Mouse (Mus musculus) gastrocnemius, postnatal 14 days (tissue): ENCODE data around the gene Cdh3. TPM values are rescaled to one million over a fixed set of nuclear protein-coding genes. Genes with fewer than 3 reads are reported as not detected.

Source experiments
- DNase-seq: peaks from one replicate; pipeline ENCODE4 v3.0.0; 2021; ENCODE audit warnings: mixed read lengths
- intact Hi-C: fragments of 180-260 bp; cut with DNase I; formaldehyde crosslinking; loops from one replicate; pipeline ENCODE4 v1.15.1; 2025; ENCODE audit warnings: low total_unique reads
- long read RNA-seq, 2 experiments: library from polyadenylated mRNA; stranded (forward); transcript quantifications; one replicate each; pipeline ENCODE4 v2.0.0; 2021
- total RNA-seq, 2 experiments: library from RNA; stranded (reverse); gene quantifications; 2 replicates each; pipeline ENCODE4 v1.2.3; 2021

Cdh3 gene
- under 1 TPM; 0.16 to 0.29 TPM for total RNA-seq
- long read RNA-seq, experiment 1, result 0 reads
- long read RNA-seq, experiment 2, result 0 reads

DNA sequence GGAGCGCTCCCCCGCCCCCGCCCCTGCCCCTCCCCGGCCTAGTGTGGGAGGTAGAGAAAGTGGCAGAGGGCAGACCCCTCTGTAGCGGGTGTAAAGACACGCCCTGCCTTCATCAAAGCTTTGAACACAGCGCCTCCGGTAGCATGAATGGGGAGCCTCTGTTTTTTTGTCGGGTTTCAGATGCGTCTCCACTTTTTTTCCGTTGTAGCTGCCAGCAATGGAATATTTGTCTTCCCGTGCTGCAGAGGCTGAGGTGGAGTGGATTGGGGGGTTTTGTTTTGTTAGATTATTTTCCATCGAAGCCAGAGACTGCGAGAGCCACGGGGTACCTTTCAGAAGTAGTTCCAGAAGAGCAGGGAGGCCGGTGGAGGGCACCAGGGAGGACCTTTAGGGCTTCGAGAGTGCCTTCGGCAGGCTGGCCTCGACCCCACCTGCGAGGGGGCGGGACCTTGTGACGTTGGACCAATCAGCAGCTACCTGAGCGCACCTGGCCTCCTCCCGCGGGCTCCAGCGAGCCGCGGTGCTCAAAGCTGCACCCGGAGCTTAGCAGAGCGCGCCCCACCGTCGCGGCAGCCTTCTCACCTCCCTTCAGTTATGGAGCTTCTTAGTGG lies at the start of gene Cdh3:
Cdh3 (plus strand) TSS at position 527 of the 611 bp plus-strand sequence.
- intact Hi-C loops, result no loop called here
- no peak for DNase-seq

DNA sequence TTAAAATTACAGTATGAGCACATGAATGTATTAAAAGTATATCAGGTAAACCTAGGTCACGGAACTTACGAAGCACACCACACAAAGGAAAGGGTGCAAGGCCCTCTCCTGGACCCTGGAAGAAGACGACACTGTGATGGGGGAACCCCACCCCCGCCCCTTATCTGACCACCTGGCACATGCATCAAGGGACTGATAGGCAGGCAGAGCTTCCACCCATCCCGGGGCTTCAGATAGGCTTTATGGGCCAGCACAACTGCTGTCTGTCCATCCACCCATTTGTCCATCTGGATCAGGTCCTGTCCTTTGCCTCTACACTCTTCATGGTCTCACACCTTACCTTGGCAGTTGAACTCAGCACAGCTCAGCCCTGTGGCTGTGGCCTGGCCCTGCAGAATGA lies 48.6 kb upstream of the Cdh3 start:
- no peak for DNase-seq
- intact Hi-C loops, result no loop called here

DNA sequence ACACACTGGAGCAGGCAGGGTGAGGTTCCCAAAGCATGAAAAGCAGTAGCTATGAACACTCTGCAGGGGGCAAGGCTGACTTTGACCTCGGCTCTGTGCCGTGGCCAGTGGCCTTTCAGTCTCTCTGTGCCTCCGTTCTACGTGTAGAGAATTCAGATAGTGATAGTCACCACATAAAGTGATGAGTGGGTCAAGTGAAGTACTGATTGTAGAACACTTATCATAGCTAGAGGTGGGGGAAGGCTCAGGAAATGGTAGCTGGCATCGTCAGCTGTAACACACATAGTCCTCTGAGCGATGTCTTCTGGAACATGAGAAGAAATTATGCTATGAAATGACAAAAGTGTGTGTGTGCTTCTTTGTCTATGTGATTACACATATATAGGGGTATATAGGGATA lies 46.9 kb upstream of the Cdh3 start:
- no peak for DNase-seq
- intact Hi-C loops, result no loop called here

DNA sequence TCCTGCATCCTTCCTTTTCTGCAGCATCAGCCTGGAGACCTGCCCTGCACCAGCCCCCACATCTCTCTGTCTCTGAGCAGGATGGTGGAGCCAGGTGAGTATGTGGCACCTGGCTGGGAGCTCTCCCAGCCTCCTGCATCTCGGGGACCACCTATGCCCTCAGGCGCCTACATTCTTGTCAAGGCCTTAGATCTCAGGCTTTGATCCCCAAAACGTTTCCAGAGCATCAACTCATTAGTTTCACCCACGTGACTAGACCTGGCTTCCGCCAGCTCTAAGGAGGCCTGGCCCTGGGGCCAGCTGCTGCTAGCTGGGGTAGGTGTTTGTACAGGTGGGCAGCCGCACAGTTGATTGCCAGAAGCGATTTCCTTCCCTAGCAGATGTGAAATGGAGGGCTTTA lies 41.2 kb upstream of the Cdh3 start:
- intact Hi-C loops, result no loop called here
- no peak for DNase-seq

DNA sequence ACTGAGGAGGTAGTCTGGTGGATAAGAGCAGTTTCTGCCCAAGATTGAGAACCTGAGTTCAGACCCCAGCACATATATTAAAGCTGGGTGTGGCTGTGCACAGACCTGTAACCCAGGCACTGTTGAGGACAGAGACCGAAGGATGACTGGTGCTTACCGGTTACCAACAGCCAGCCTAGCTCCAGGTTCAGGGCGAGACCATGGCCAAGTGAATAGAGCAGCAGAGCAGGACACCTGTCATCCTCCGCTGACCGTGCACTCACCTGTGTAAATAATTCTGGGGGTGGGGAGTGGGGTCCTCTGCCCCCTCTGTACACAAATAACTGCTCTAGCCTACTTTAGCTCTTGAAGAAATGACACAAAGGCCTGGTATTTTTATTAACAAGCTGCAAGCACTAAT lies 36.7 kb upstream of the Cdh3 start:
- intact Hi-C loops, result no loop called here
- no peak for DNase-seq

DNA sequence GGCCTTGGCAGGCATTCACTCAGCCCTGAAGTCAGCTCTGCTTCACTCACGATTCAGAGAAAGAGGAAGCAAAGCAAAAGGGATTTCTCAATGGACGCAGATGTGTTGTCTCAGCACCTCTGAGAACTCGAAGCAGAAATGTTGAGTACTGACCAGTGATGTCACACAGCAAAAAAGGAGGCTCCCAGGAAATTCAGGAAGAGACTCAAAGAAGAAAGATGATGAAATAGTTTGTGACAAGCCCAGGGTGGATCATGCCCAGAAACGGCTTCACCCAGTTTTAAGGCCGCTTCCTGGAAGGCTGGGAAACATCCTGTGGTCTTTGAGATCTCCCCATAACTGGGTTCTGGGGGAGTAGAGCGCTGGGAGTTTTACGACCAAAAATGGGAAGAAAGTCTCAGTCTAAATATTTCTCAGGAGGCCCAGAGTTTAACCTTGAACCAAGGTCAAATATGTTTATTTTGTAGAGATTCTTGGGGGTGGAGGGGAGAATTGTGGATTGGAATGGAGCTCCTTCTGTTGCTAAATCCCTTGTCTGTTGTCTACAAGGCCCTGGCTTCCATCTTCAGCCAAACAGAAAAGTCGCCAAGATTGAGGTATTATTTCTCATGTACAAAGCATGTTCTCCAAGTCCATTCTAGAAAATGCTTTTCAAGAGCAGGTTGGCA lies 10.5 kb upstream of the Cdh3 start, which contains the start of gene 6030452D12Rik:
6030452D12Rik (plus strand) TSS at position 505 of the 668 bp plus-strand sequence.
- intact Hi-C loops, result no loop called here
- DNase-seq, result no peak

DNA sequence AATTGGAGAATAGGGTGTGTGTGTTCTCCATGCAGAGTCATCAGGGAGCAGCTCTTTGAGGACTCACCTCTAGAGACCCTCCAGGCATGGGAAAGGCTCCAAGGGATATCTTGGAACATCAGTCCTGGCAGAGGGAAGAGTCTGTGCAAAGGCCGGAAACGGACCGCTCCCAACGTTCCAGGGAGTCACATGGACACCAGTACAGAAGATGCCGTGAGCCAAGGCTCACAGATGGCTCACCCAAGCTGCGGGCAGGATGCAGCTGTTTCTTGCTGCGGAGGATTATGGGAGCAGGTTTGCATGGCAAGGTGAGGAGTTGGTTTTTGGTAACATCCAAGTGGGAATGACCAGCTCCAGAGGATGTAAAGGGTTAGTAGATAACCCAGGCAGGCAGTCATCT lies 6.5 kb upstream of the Cdh3 start:
- DNase-seq, result no peak
- intact Hi-C loops, result no loop called here

DNA sequence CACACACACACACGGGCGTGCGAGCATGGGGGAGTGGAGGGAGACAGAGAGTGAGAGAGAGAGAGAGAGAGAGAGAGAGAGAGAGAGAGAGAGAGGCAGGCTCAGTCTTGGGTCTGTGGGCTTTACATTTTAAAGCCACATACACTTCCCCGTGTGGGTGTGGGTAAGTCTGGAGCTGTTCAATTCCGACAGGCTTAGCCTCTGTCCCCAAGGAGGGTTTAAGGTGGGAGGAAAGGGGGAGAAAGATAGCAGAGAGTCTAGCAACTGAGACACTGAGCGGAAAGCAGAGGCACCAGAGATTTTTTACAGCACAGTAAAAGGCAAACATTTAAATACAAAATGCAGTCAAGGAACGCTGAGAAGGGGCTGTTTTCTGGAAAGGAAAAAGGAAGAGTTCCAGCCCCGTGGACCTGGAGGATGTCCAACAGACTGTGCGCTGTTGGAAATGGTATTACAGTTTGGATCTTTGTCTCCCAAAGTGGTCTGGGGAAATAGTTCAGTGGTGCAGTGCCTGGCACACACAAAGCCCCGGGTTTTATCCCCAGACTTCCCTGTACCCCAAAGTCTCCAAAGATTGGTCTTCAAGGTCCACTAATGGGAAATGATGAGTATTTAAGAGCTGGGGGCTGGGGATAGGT lies 5.2 kb upstream of the Cdh3 start:
- intact Hi-C loops, result no loop called here
- DNase-seq, result no peak

DNA sequence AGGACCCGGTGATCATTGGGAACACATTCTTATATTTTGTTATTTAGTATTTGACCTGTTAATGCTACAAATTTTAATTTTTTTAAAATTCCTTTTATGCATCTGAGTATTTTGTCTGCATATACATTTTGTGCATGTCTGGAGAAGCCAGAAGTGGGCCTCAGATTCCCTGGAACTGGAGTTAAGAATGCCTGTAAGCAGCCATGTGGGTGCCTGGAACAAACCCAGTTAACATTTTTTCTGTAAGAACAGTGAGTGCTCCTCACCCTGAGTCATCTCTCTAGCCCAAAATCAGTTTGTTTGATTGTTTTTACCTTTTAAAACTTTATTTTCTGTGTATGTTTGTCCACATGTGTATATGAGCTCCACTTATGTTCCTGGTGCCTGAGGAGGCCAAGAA lies 4.6 kb upstream of the Cdh3 start:
- intact Hi-C loops, result no loop called here
- no peak for DNase-seq

DNA sequence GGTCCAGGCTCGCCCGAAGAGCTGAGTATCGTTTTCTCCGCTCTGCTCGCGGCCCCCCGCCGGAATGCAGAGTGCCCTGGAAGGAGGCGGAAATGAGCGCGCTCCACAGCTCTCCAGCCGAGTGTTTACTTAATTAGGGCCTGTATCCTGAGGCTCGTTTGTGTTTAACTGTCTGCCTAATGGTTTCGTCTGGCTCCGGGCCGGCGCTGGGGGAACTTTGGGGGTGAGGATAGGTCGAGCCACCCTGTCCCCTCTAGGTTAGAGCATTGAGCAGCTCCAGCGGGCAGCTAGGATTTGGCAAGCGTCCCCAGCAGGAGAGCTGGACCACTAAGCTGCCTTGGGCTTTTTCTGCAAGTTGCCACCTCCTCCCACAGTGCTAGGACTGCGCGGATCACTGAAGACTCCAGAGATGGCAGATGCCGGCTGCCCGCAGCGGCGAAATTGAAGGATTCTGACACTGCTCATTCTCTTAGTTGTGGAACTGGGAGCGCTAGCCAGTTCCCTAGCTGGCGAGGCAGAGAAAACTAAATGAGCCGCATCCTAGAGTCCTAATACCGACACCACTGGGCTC lies 2.8 kb upstream of the Cdh3 start:
- DNase-seq, result no peak
- intact Hi-C loops, result no loop called here

DNA sequence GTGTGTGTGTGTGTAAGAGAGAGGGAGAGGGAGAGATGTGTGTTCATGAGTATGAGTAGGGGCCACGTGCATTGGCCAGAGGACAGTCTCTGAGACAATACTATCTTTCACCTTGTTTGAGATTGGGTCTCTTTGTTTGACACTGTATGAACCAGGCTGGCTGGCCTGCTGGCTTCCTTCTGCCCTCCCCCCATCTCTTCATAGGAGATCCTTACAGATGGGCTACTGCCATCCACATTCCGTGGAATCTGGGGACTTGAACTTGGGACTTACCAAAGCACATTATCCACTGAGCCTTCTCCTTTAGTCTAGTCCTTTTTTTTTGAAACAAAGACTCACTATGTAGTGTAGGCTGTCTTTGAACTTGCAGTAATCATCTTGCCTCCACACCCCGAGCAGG lies 2.2 kb upstream of the Cdh3 start:
- no peak for DNase-seq
- intact Hi-C loops, result no loop called here

DNA sequence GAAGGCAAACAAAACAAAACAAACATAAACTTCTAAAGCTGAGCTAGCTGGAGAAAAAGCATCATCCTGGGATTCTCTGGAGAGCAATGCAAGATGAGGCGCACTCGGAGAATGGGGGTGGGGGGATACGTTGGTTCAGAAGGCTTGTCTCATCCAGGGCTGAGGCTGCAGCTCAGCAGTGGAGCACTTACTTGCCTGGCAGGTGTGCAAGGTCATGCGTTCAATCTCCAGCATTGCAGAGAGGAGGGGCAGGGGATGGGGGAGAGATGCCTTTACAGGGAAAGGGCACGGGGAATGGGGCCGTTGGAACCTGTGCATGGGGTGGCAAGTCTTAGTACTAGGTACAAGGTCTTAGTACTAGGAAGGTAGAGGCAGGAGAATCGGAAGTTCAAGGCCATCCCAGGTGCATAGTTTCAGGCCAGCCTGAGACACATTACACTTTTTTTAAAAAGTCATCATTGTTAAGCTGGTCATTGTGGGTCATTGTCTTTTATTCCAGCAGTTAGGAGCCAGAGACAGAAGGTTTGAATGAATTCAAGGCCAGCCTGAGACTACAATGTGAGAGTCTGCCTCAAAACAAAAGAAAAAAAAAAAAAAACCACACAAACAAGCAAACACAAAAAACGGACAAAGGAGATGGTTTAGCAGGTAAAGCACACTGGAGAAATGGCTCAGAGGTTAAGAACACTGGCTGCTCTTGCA lies 1.5 kb upstream of the Cdh3 start:
- DNase-seq, result no peak
- intact Hi-C loops, result no loop called here

DNA sequence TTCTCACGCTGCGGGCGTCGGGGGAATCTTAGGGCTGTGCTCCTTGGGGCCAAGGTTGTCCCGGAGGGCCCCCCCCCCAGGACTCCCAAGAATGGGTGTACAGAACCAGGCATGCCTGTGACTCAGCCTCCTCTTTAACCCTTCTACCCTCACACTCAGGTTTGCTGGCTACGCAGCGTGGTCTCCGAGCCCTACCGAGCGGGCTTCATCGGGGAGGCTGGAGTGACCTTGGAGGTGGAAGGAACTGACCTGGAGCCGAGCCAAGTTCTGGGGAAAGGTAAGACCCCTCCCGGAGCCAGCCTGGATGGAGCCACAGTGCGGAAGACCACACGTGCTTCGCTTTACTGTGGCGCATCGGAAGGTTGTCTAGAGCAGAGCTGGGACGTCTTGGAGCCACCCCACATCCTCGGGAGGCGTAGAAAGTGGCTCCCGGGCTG lies 392 bp downstream of the Cdh3 start:
- intact Hi-C loops, result no loop called here
- no peak for DNase-seq

DNA sequence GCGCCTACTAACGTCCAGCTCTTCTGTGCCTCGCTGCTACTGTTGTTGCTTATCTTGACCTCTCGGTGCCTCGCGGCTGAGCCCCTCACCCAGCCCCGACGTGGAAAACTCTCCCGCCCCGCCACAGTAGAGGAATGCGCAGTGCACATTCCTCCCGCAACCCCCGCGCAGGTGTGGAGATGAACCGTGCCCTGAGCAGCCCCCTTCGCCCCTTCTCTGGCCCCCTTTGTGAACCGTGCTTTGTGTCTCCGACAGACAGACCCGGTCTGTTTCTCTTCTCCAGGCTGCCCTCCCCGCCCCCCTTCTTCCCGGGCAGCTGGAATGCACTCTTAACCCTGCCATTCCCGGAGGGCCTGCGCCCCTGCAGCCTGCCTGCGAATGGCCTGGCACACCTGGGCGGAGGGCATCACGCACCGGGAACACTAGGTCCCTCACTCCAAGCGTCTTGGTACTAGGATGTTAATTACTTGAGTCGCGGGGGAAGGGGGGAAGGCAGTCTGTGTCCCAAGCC lies 895 bp downstream of the Cdh3 start:
- intact Hi-C loops, result no loop called here
- DNase-seq, result peak; percentile 25

DNA sequence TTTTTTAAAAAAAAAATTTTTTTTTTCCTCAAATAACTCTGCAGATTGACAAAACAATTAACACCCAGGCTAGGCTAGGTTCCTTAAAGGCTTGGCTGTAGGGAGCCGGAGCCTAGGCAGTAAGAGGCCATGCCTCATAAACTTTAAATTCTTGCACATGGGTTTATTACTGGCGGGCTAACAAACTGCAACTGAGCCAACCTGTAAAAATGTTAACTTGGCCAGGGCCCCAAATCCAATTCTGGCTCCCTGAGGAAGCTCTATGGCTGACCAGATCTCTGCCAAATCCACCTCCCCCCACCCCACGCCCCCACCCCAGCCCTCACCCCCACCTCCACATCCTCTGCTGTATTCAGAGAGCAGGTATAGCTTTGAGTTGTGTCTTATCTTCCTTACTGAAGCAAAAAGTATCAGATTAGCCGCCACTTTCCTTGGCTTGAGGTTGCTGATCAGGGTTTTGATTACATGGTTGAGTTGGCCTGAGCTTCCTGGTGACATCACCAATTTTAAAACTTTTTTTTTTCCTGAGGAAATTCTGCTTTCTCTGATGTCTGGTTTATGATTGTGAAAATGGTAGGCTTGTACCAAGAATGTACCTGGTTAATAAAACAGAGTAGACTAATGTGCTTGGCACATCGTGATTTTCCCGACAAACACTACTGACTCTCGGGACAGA lies 1.9 kb downstream of the Cdh3 start:
- DNase-seq, result no peak
- intact Hi-C loops, result no loop called here

DNA sequence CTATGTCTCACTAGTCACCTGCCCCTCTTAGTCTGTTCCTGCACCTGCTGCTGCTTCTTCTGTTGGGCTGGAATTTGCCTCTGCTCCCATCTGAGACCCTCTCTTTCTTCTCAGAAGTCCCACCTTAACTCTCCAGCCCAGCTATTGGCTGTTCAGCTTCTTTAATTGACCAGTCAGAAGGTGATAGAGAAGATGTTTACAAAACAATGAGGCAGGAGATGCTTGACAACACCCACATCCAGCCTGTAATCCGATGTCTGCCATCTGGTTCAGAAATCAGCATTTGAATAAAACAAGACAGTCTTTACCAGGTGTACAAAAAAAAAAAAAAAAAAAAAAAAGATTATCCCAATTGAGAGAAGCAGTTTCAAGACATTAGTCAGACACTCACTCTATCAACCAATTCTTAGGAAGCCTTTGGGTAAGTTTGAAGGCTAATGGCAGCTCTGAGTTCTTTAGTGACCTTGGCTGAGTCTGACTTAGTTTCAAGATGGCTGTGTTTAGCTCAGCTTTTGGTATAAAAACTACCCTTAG lies 5.3 kb downstream of the Cdh3 start:
- intact Hi-C loops, result no loop called here
- DNase-seq, result no peak

DNA sequence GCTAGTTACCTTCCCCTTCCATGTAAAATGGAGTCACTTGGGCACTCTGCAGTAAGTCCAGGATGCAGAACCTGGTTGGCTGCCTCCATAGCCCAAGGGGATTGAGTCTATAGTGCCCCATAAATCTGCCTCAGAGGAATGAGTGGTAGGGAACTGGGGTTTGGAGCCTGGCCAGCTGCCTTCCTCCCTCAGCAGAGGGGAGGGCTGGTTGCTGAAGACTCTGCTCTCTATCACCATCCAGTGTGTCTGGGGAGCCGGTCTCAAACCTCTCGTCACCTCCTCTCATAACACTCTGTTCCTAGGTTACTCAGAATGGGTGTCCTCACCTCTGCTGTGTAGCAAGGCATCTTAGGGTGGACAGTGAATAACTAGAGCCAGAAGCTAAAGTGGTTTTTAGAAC lies 5.9 kb downstream of the Cdh3 start:
- DNase-seq, result no peak
- intact Hi-C loops, result no loop called here

DNA sequence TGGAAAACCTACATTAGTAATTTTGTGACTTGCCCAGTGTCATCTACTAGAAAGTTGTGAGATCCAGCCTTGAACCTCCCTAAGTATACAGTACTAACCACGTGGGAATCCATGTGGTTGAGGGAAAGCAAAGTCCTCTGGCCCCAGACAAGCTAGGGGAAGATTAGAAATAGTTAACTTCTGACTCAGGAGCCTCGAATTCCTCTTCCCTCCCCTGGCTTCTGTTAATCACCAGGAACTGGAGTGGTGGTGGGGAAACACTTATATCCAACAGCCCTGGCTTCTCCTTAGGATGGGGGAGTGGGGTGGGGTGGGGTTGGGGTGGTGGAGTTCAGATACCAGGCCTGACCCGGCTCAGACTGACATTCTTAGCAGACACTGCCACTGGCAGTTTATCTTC lies 8.1 kb downstream of the Cdh3 start:
- intact Hi-C loops, result no loop called here
- DNase-seq, result no peak

DNA sequence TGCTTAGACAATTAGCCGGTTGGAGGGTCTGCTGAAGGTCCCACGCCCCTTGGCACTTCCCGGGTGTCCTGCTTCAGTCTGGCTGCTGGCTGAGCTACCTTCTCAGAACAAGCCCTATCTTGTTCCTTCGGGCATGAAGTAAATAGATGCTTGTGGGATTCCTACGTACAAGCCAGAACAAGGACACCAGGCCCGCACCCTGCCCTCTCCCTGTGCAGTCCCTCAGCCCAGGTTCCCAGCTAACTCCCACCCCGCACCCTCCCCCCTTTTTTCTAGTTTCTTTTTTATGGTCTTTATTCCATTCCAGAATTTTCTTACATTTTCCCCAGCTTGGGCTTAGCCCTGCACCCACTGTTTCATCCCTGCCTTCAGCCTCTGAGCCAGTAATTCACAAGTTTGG lies 9.9 kb downstream of the Cdh3 start:
- intact Hi-C loops, result no loop called here
- DNase-seq, result no peak
